Mouse (Mus musculus) cerebellum, adult 2 months (tissue): ENCODE data around the gene Gfpt2. TPM values are rescaled to one million over a fixed set of nuclear protein-coding genes. Genes with fewer than 3 reads are reported as not detected.
A peak's percentile ranks its signal among the peaks of the same experiment; 100 is the strongest.

Experiments
- DNase-seq, 2 experiments: peaks; one replicate each; pipeline ENCODE4 v3.0.0; 2021
- H3K27ac ChIP-seq: fragments of 200-500 bp; 2 replicates; pipeline ENCODE4 v1.5.1; 2012; ENCODE audit warnings: low read length, control low read depth, inconsistent platforms; ENCODE audit not compliant: insufficient read depth
- H3K27me3 ChIP-seq: fragments of 200-500 bp; 2 replicates; pipeline ENCODE4 v1.6.1; 2012; ENCODE audit warnings: inconsistent platforms, mild to moderate bottlenecking, low read length, moderate library complexity; ENCODE audit not compliant: control insufficient read depth, insufficient read depth
- H3K4me1 ChIP-seq: fragments of 200-500 bp; 2 replicates; pipeline ENCODE4 v1.6.1; 2011; ENCODE audit warnings: low read length; ENCODE audit not compliant: control insufficient read depth, insufficient read depth
- H3K4me3 ChIP-seq: fragments of 200-500 bp; replicated peaks from 2 replicates; pipeline ENCODE3; 2011; ENCODE audit warnings: mild to moderate bottlenecking, low read depth, low read length, control low read depth; ENCODE audit not compliant: insufficient read depth
- CTCF ChIP-seq: fragments of 200-500 bp; IDR thresholded peaks from 2 replicates; pipeline ENCODE4 v1.5.1; 2011; ENCODE audit warnings: low read depth, mild to moderate bottlenecking, control low read depth, low read length, moderate library complexity, borderline replicate concordance; ENCODE audit not compliant: insufficient read depth
- POLR2A ChIP-seq: fragments of 200-500 bp; IDR thresholded peaks from 2 replicates; pipeline ENCODE4 v1.6.1; 2011; ENCODE audit warnings: low read length, control low read depth, borderline replicate concordance; ENCODE audit not compliant: insufficient read depth
- whole genome bisulfite sequencing: fragments of 180-500 bp; shearing (Covaris S2); methylation state at CpG from one replicate; pipeline ENCODE4 v1.1.7; 2018; 5-methylcytosine and 5-hydroxymethylcytosine counted together
- polyA plus RNA-seq: library from polyadenylated mRNA; depleted of rRNA; stranded (reverse); fragments of >200 nt; gene quantifications from 2 replicates; pipeline ENCODE4 v1.2.3, GENCODE M21; 2012

The Gfpt2 gene
- polyA plus RNA-seq, 1 experiment, result 2.8 TPM

- 78% methylated on average over 7 of the region's 7 CpGs for WGBS
- TF ChIP-seq CTCF, result no peak
- no peak for TF ChIP-seq POLR2A
- DNase-seq, result no peak
- H3K27ac ChIP-seq, result no peak overlapping the region
- no peaks in the 10 kb centered on the region for H3K27me3 ChIP-seq
- no peak overlapping the region for H3K4me3 ChIP-seq
- peaks cover 11% of the 10 kb centered on the region; the same call in 1 of the 2 replicates for H3K4me1 ChIP-seq
These were observed 56.4 kb downstream of the Gfpt2 start for GRCm38 (mm10) chr11:49850331-49850730.

DNA sequence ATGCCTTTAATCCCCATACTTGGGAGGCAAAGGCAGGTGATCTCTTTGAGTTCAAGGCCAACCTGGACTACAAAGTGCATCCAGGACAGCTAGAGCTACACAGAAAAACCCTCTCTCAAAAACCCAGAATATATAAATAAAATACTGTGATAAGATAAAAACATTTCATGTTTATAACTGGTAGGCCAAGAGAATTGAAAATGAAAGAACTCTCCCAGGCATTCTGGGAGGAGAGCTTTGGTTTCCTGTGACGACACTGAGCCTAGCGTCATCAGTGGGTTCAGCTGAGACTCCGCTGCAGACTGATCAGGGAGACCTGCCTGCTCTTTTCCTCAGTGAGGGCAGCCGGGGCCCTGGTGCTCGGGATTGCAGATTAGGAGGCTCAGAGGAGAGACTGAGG is 61.2 kb downstream of the Gfpt2 start:
- 75% methylated on average over 5 of the region's 5 CpGs for WGBS

GRCm38 (mm10) chr11:49861139-49861538 is 67.2 kb downstream of the Gfpt2 start:
- Histone ChIP-seq H3K4me1 (no peaks in the 10 kb centered on the region), H3K27me3 (no peaks in the 10 kb centered on the region), H3K27ac (no peak overlapping the region), H3K4me3 (no peak overlapping the region)
- no peak for DNase-seq
- TF ChIP-seq POLR2A (no peak), CTCF (no peak)
- WGBS, result 90% methylated on average over 4 of the region's 4 CpGs

More for the DNA sequence above, 61.2 kb downstream of the Gfpt2 start:
- H3K27me3 ChIP-seq, result no peaks in the 10 kb centered on the region
- H3K27ac ChIP-seq, result no peak overlapping the region
- H3K4me1 ChIP-seq, result peaks cover 4% of the 10 kb centered on the region; the same call in 1 of the 2 replicates
- no peak overlapping the region for H3K4me3 ChIP-seq
- DNase-seq, result no peak
- no peak for TF ChIP-seq POLR2A
- TF ChIP-seq CTCF, result no peak

- TF ChIP-seq POLR2A (no peak), CTCF (no peak)
- Histone ChIP-seq H3K27ac (no peak overlapping the region), H3K4me3 (no peak overlapping the region), H3K4me1 (no peaks in the 10 kb centered on the region), H3K27me3 (no peaks in the 10 kb centered on the region)
- DNase-seq, result no peak
These were observed 69.9 kb downstream of the Gfpt2 start for GRCm38 (mm10) chr11:49863926-49864325.

- Histone ChIP-seq H3K27me3 (no peaks in the 10 kb centered on the region), H3K4me3 (no peak overlapping the region), H3K4me1 (no peaks in the 10 kb centered on the region), H3K27ac (no peak overlapping the region)
- TF ChIP-seq POLR2A, result no peak
- DNase-seq, result no peak
- WGBS, result 91% methylated on average over 5 of the region's 5 CpGs
These were observed 73.3 kb downstream of the Gfpt2 start for GRCm38 (mm10) chr11:49867320-49867719.

- H3K27ac ChIP-seq, result no peak overlapping the region
- peaks cover under 1% of the 10 kb centered on the region; the same call in 1 of the 2 replicates for H3K4me1 ChIP-seq
- no peaks in the 10 kb centered on the region for H3K27me3 ChIP-seq
- DNase-seq, result peak; percentile 61 to 63
- TF ChIP-seq CTCF (peak; percentile 73), POLR2A (no peak)
- H3K4me3 ChIP-seq, result no peak overlapping the region
These were observed 75.8 kb downstream of the Gfpt2 start for GRCm38 (mm10) chr11:49869762-49870161.

DNA sequence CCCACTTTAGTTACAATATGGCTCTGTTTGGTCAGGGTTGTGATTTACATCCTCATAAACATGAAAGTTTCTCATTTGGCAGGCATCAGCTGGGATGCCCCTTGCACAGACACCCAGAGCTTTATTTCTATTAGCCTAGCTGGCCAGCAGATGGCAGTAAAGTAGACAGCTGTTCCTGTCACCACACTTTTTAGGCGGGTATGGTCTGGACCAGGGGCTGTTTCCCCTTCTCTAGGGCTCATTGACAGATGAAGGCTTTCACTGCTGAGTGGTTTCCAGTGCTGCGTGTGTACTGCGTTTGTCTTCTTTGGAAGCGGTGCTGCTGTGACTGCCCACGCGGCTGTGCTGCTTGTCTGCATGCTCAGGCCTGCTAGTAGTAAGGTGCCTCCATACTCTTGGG is 77.9 kb downstream of the Gfpt2 start:
- H3K4me1 ChIP-seq, result peaks cover 12% of the 10 kb centered on the region; the same call in 1 of the 2 replicates
- peak; percentile 52 to 54 for DNase-seq
- TF ChIP-seq CTCF (peak; percentile 63; the same call in 1 of the 2 replicates), POLR2A (no peak)
- H3K4me3 ChIP-seq, result no peak overlapping the region
- no peaks in the 10 kb centered on the region for H3K27me3 ChIP-seq
- H3K27ac ChIP-seq, result no peak overlapping the region
- 29% methylated on average over 6 of the region's 6 CpGs for WGBS

- H3K27ac ChIP-seq, result no peak overlapping the region
- no peaks in the 10 kb centered on the region for H3K27me3 ChIP-seq
- H3K4me1 ChIP-seq, result peaks cover 18% of the 10 kb centered on the region
- H3K4me3 ChIP-seq, result no peak overlapping the region
- no peak for DNase-seq
- TF ChIP-seq CTCF (no peak), POLR2A (no peak)
- WGBS, result 91% methylated on average over 6 of the region's 6 CpGs
These were observed 78.8 kb downstream of the Gfpt2 start for GRCm38 (mm10) chr11:49872779-49873178.
